Mouse (Mus musculus): ENCODE results near the gene Asgr2. TPM values are rescaled to one million over a fixed set of nuclear protein-coding genes. Genes with fewer than 3 reads are reported as not detected.
A peak's percentile ranks its signal among the peaks of the same experiment; 100 is the strongest.
"Not testable (repeated sequence)": the region's sequence is repeated elsewhere in the genome, so short reads cannot be mapped to it uniquely, and the experiment has no call there.

The Asgr2 gene
- total RNA-seq, 4 experiments from 2014 or later = 0.62 to 2.9 (median 1.1) TPM

DNA sequence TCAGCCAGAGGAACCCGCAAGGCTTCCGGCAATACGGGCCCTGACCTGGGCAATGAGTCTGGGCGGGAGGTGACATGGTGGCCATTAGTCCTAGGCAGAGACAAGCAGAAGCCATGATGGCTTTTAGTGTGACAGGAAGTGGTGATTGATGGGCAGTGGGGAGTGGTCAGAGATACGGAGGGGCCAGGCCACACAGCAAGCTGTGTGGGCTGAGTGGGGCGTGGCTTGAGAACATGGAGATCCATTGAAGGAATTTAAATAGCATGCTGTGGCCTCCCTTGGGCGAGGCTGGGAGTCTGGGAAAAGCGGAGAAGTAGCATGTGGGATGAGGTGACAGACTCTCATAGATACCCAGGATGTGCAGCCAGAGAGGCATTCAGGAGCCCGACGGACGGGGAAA is 5.0 kb downstream of the Asgr2 start:
- no peak for DNase-seq

GRCm38 (mm10) chr11:70099102-70099501 is 6.7 kb downstream of the Asgr2 start:
- DNase-seq = no peak

GRCm38 (mm10) chr11:70099809-70100208 is 7.4 kb downstream of the Asgr2 start:
- peak; percentile 61 for DNase-seq

GRCm38 (mm10) chr11:70103701-70104315 is 11.4 kb downstream of the Asgr2 start:
- no peak for DNase-seq

- DNase-seq = no peak
Measured at GRCm38 (mm10) chr11:70107085-70107484, 14.6 kb downstream of the Asgr2 start.

- no peak for DNase-seq
Measured at GRCm38 (mm10) chr11:70110146-70110545, 17.7 kb downstream of the Asgr2 start.

GRCm38 (mm10) chr11:70114562-70114961 is 22.1 kb downstream of the Asgr2 start:
- no peak for DNase-seq

- no peak for DNase-seq
Measured at GRCm38 (mm10) chr11:70115901-70116300, 23.5 kb downstream of the Asgr2 start.

- DNase-seq = no peak
Measured at GRCm38 (mm10) chr11:70129926-70130379, 37.5 kb downstream of the Asgr2 start, which contains the start of gene Mgl2. Gene Mgl2 (plus strand): TSS chr11:70130329.

DNA sequence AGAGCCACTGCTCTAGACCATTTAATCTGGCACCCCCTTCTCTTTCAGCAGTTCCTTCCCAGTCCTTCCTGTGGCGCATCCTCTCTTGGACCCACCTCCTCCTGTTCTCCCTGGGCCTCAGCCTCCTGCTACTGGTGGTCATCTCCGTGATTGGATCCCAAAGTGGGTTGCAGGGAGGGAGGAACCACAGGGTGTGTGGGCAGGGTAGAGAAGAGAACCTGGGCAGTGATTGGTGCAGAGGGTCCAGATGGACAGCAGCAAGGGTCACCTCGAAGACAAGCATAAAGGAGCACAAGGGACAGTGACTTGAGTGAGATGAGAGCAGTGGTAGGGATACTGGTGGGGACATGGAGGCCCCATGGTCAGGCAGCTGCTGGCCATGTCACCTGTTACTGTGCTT is 42.6 kb downstream of the Asgr2 start:
- DNase-seq = not testable (repeated sequence)

DNA sequence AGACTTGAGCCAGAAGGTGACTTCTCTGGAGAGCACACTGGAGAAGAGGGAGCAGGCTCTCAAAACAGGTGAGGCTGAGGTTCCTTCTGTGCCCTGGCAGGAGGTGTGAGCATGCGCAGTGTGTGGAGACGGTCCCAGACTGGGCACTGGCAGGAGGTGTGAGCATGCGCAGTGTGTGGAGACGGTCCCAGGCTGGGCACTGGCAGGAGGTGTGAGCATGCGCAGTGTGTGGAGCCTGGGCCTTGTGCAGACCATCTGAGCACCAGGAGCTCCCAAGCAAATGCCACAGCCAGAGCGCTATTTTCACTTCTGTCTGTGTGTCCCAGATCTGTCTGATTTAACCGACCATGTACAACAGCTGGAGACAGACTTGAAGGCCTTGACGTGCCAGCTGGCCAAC is 43.5 kb downstream of the Asgr2 start:
- not testable (repeated sequence) for DNase-seq

DNA sequence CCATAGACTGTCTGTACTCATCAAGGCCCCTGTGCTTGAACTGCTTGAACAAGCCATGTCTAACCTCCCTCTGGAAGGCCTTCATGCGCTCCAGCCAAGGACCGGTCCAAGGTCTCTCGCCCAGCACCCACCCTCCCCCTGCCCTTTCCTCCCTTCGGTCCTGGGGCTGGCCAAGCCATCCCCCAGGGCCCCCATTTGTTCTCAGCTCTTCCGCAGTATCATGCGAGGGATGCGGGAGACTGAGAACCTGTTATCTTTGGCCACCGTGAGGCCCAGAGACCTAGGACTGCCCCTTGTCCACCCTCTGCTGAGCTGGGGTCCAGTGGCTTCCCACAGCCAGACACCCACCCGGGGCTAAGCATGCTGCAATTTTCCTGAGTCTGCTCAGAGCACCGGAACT is 46.7 kb downstream of the Asgr2 start:
- no peak for DNase-seq

DNA sequence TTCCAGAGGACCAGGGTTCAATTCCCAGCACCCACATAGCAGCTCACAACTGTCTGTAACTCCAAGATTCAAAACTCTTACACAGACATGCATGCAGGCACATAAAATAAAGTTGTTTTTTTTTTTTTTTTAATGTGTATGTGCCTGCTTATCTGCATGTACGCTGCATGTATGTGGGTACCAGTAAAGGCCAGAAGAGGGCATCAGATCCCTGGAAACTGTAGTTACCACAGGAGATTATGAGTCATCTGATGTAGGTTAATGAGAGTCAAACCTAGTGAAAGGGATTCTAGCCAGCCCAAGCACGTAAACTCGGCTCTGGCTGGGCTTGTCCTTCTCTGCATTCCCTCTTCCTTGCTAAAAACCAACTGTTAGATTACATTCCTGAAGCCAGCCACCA is 58.6 kb downstream of the Asgr2 start:
- no peak for DNase-seq

Other genes with a start within 250 kb of the Asgr2 start
- gene Plscr3, start 246.3 kb upstream of the Asgr2 start, total RNA-seq (2022) = 10 to 100 TPM; 40.2 to 69.1 (median 62.1) TPM
- gene Tnk1, start 233.9 kb upstream of the Asgr2 start, total RNA-seq (2022) = under 1 TPM in 2 of 4 experiments, not detected in 2; 0.11 to 0.20 TPM
- not detected for gene Tmem95, start 214.6 kb upstream of the Asgr2 start, total RNA-seq (2022)
- gene Kctd11, start 211.2 kb upstream of the Asgr2 start, total RNA-seq (2022) = 1 to 10 TPM; 4.3 to 6.2 (median 5.5) TPM
- 1 to 10 TPM in 2 of 4 experiments, under 1 TPM in 2; 0.31 to 1.9 (median 0.86) TPM for gene Acap1, start 197.1 kb upstream of the Asgr2 start, total RNA-seq (2022)
- gene 2810408A11Rik, start 191.7 kb upstream of the Asgr2 start, total RNA-seq (2022) = 1 to 10 TPM in 1 of 4 experiments, under 1 TPM in 3; 0.23 to 2.4 (median 0.71) TPM
- gene Neurl4, start 191.6 kb upstream of the Asgr2 start, total RNA-seq (2022) = 10 to 100 TPM; 36.4 to 71.4 (median 51.5) TPM
- gene Gps2, start 178.8 kb upstream of the Asgr2 start, total RNA-seq (2022) = 10 to 100 TPM; 44.0 to 72.7 (median 52.0) TPM
- gene Eif5a, start 170.7 kb upstream of the Asgr2 start, total RNA-seq (2022) = 100 to 1,000 TPM; 468 to 561 (median 519) TPM
- gene Ybx2, start 156.8 kb upstream of the Asgr2 start, total RNA-seq (2022) = 10 to 100 TPM in 3 of 4 experiments, 1 to 10 TPM in 1; 6.3 to 13.9 (median 11.8) TPM
- 10 to 100 TPM; 36.5 to 90.1 (median 50.0) TPM for gene Slc2a4, start 144.5 kb upstream of the Asgr2 start, total RNA-seq (2022)
- under 1 TPM in 1 of 4 experiments, not detected in 3; 0.55 TPM for gene Cldn7, start 127.9 kb upstream of the Asgr2 start, total RNA-seq (2022)
- 100 to 1,000 TPM; 109 to 125 (median 120) TPM for gene Ctdnep1, start 111.5 kb upstream of the Asgr2 start, total RNA-seq (2022)
- gene Elp5, start 110.1 kb upstream of the Asgr2 start, total RNA-seq (2022) = 10 to 100 TPM; 56.9 to 87.4 (median 73.6) TPM
- 100 to 1,000 TPM; 369 to 430 (median 397) TPM for gene Gabarap, start 101.5 kb upstream of the Asgr2 start, total RNA-seq (2022)
- 10 to 100 TPM; 55.7 to 61.0 (median 58.4) TPM for gene Phf23, start 96.9 kb upstream of the Asgr2 start, total RNA-seq (2022)
- 10 to 100 TPM; 13.4 to 27.1 (median 20.5) TPM for gene Dvl2, start 92.0 kb upstream of the Asgr2 start, total RNA-seq (2022)
- 100 to 1,000 TPM; 323 to 415 (median 392) TPM for gene Acadvl, start 77.2 kb upstream of the Asgr2 start, total RNA-seq (2022)
- gene Dlg4, start 75.7 kb upstream of the Asgr2 start, total RNA-seq (2022) = 10 to 100 TPM; 25.7 to 65.4 (median 45.9) TPM
- gene Asgr1, start 38.6 kb upstream of the Asgr2 start, total RNA-seq (2022) = under 1 TPM in 3 of 4 experiments, not detected in 1; 0.31 to 0.75 (median 0.38) TPM
- 1 to 10 TPM; 3.1 to 6.9 (median 4.2) TPM for gene Mgl2, start 37.7 kb downstream of the Asgr2 start, total RNA-seq (2022)
- 1 to 10 TPM; 3.3 to 7.3 (median 5.4) TPM for gene Clec10a, start 63.6 kb downstream of the Asgr2 start, total RNA-seq (2022)
- gene Slc16a11, start 120.1 kb downstream of the Asgr2 start, total RNA-seq (2022) = 1 to 10 TPM in 2 of 4 experiments, under 1 TPM in 2; 0.23 to 2.0 (median 0.86) TPM
- gene Slc16a13, start 128.4 kb downstream of the Asgr2 start, total RNA-seq (2022) = 1 to 10 TPM; 4.4 to 9.4 (median 6.6) TPM
- gene Bcl6b, start 137.2 kb downstream of the Asgr2 start, total RNA-seq (2022) = 10 to 100 TPM in 2 of 4 experiments, 1 to 10 TPM in 2; 6.4 to 25.1 (median 10.5) TPM
- gene 0610010K14Rik, start 145.3 kb downstream of the Asgr2 start, total RNA-seq (2022) = 10 to 100 TPM; 38.2 to 52.6 (median 44.5) TPM
- gene Gm21988, start 147.2 kb downstream of the Asgr2 start, total RNA-seq (2022) = 1 to 10 TPM; 3.9 to 6.7 (median 5.3) TPM
- 100 to 1,000 TPM; 152 to 326 (median 207) TPM for gene Rnasek, start 147.2 kb downstream of the Asgr2 start, total RNA-seq (2022)
- gene Alox12, start 162.7 kb downstream of the Asgr2 start, total RNA-seq (2022) = 1 to 10 TPM; 1.0 to 2.1 (median 1.7) TPM
- not detected for gene Alox12e, start 230.0 kb downstream of the Asgr2 start, total RNA-seq (2022)